Mouse (Mus musculus) intestine, postnatal 0 days (tissue): ENCODE measurements at regions not wholly inside any gene's neighbourhood (a gene's known extent, or its start where the extent isn't known, plus 50 kb on each side); places are given as distances from the start of the nearest gene placed in this dataset.

Experiments used
- ATAC-seq: fragments of 200-750 bp; cut with Nextera tagmentation; 2 replicates; pipeline ENCODE4 v1.8.0; 2017; ENCODE audit warnings: mild to moderate bottlenecking, moderate TSS enrichment, moderate library complexity
- H3K27ac ChIP-seq: fragments of 300-500 bp; sonication (generic); 2 replicates; pipeline ENCODE4 v1.5.1; 2014; ENCODE audit warnings: mild to moderate bottlenecking, low read depth, low read length, moderate library complexity
- H3K27me3 ChIP-seq: fragments of 300-500 bp; sonication (generic); replicated peaks from 2 replicates; pipeline ENCODE4 v1.6.1; 2014; ENCODE audit warnings: low read length, mixed read lengths; ENCODE audit not compliant: control insufficient read depth, insufficient read depth
- H3K36me3 ChIP-seq: fragments of 300-500 bp; sonication (generic); 2 replicates; pipeline ENCODE4 v1.6.1; 2014; ENCODE audit warnings: mild to moderate bottlenecking, moderate library complexity; ENCODE audit not compliant: control insufficient read depth, insufficient read depth
- H3K4me1 ChIP-seq: fragments of 300-500 bp; sonication (generic); replicated peaks from 2 replicates; pipeline ENCODE4 v1.6.1; 2014; ENCODE audit warnings: antibody characterized with exemption, low read length, mixed read lengths; ENCODE audit not compliant: control insufficient read depth, insufficient read depth
- H3K4me2 ChIP-seq: fragments of 300-500 bp; sonication (generic); replicated peaks from 2 replicates; pipeline ENCODE4 v1.6.1; 2014; ENCODE audit warnings: low read depth, mild to moderate bottlenecking, moderate library complexity
- H3K4me3 ChIP-seq: fragments of 300-500 bp; sonication (generic); 2 replicates; pipeline ENCODE4 v1.5.1; 2014; ENCODE audit warnings: low read depth, low read length
- H3K9ac ChIP-seq: fragments of 300-500 bp; sonication (generic); 2 replicates; pipeline ENCODE4 v1.6.1; 2014; ENCODE audit warnings: mild to moderate bottlenecking, low read depth, low read length
- H3K9me3 ChIP-seq: fragments of 300-500 bp; sonication (generic); 2 replicates; pipeline ENCODE4 v1.6.1; 2016; ENCODE audit warnings: mixed run types; ENCODE audit not compliant: control insufficient read depth
- CTCF ChIP-seq: sonication (generic); IDR thresholded peaks from 2 replicates; pipeline ENCODE4 v1.5.1; 2016; ENCODE audit warnings: low read depth, mild to moderate bottlenecking, control low read depth, antibody characterized with exemption, moderate library complexity
- WGBS: fragments of 180-500 bp; shearing (Covaris S2); extraction: QIAGEN DNeasy Blood & Tissue Kit; methylation state at CpG from one replicate; pipeline ENCODE4 v1.1.7; 2014; 5-methylcytosine and 5-hydroxymethylcytosine counted together

- no peaks in the 10 kb centered on the region for H3K36me3 ChIP-seq
- no peak overlapping the region for H3K27ac ChIP-seq
- TF ChIP-seq CTCF = no peak
- no peak for ATAC-seq
- 47% methylated on average over 1 of the region's 1 CpGs for WGBS
- H3K4me2 ChIP-seq = no peak overlapping the region
- no peak overlapping the region for H3K9ac ChIP-seq
- no peak overlapping the region for H3K4me3 ChIP-seq
- H3K4me1 ChIP-seq = no peaks in the 10 kb centered on the region
- no peaks in the 10 kb centered on the region for H3K9me3 ChIP-seq
- H3K27me3 ChIP-seq = no peaks in the 10 kb centered on the region
Measured at GRCm38 (mm10) chr17:82930738-82931137, 284.4 kb upstream of the Pkdcc start.

- H3K4me3 ChIP-seq = no peak overlapping the region
- no peak for ATAC-seq
Measured at GRCm38 (mm10) chr17:82931476-82931875, 283.6 kb upstream of the Pkdcc start.

GRCm38 (mm10) chr17:82936836-82937235, 278.3 kb upstream of the Pkdcc start:
- Histone ChIP-seq H3K4me3 (no peak overlapping the region), H3K4me2 (no peak overlapping the region), H3K9ac (no peak overlapping the region), H3K4me1 (no peaks in the 10 kb centered on the region), H3K9me3 (no peaks in the 10 kb centered on the region), H3K36me3 (no peaks in the 10 kb centered on the region), H3K27ac (no peak overlapping the region), H3K27me3 (no peaks in the 10 kb centered on the region)
- 62% methylated on average over 3 of the region's 3 CpGs for WGBS
- ATAC-seq = no peak
- no peak for TF ChIP-seq CTCF

More at GRCm38 (mm10) chr17:82931476-82931875, 283.6 kb upstream of the Pkdcc start:
- WGBS = 88% methylated on average over 4 of the region's 4 CpGs
- TF ChIP-seq CTCF = no peak
- H3K27me3 ChIP-seq = no peaks in the 10 kb centered on the region
- H3K9ac ChIP-seq = no peak overlapping the region
- no peak overlapping the region for H3K27ac ChIP-seq
- no peaks in the 10 kb centered on the region for H3K36me3 ChIP-seq
- H3K4me1 ChIP-seq = no peaks in the 10 kb centered on the region
- no peak overlapping the region for H3K4me2 ChIP-seq
- no peaks in the 10 kb centered on the region for H3K9me3 ChIP-seq

- WGBS = 52% methylated on average over 4 of the region's 4 CpGs
- no peaks in the 10 kb centered on the region for H3K36me3 ChIP-seq
- no peak overlapping the region for H3K27ac ChIP-seq
- no peak for ATAC-seq
- no peak for TF ChIP-seq CTCF
- no peak overlapping the region for H3K4me3 ChIP-seq
- H3K4me1 ChIP-seq = no peaks in the 10 kb centered on the region
- no peak overlapping the region for H3K4me2 ChIP-seq
- no peaks in the 10 kb centered on the region for H3K9me3 ChIP-seq
- no peaks in the 10 kb centered on the region for H3K27me3 ChIP-seq
- no peak overlapping the region for H3K9ac ChIP-seq
Measured at GRCm38 (mm10) chr17:82946083-82946482, 269.0 kb upstream of the Pkdcc start.

- no peak overlapping the region for H3K4me3 ChIP-seq
- no peak overlapping the region for H3K9ac ChIP-seq
- no peak for TF ChIP-seq CTCF
- no peaks in the 10 kb centered on the region for H3K36me3 ChIP-seq
- no peaks in the 10 kb centered on the region for H3K4me1 ChIP-seq
- no peak overlapping the region for H3K4me2 ChIP-seq
- H3K27ac ChIP-seq = no peak overlapping the region
- H3K27me3 ChIP-seq = no peaks in the 10 kb centered on the region
- WGBS = 68% methylated on average over 4 of the region's 4 CpGs
- no peak for ATAC-seq
- no peaks in the 10 kb centered on the region for H3K9me3 ChIP-seq
Measured at GRCm38 (mm10) chr17:82949794-82950193, 265.3 kb upstream of the Pkdcc start.

DNA sequence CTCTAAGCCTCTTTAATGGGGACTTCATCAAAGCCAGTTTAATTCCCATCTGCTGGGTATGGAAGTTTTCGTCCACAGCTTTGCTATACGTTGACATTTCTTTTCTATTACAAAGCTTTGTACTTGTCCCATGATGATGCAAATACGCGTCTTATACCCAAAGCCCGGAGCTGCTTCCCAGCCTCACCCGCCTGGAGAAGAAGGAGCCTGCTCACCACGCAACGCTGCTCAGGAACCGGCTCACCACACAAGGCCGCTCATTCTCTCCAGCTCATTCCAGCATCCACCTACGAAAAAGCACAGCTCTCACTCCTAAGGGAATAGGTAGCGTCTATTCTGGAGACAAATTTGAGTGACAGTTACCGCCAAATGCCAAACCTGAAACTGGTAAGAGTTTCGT, 264.8 kb upstream of the Pkdcc start:
- no peak for TF ChIP-seq CTCF
- ATAC-seq = no peak
- no peaks in the 10 kb centered on the region for H3K4me1 ChIP-seq
- 92% methylated on average over 14 of the region's 14 CpGs for WGBS
- no peak overlapping the region for H3K27ac ChIP-seq
- H3K4me3 ChIP-seq = no peak overlapping the region
- H3K27me3 ChIP-seq = no peaks in the 10 kb centered on the region
- no peaks in the 10 kb centered on the region for H3K9me3 ChIP-seq
- no peak overlapping the region for H3K4me2 ChIP-seq
- no peaks in the 10 kb centered on the region for H3K36me3 ChIP-seq
- H3K9ac ChIP-seq = no peak overlapping the region

DNA sequence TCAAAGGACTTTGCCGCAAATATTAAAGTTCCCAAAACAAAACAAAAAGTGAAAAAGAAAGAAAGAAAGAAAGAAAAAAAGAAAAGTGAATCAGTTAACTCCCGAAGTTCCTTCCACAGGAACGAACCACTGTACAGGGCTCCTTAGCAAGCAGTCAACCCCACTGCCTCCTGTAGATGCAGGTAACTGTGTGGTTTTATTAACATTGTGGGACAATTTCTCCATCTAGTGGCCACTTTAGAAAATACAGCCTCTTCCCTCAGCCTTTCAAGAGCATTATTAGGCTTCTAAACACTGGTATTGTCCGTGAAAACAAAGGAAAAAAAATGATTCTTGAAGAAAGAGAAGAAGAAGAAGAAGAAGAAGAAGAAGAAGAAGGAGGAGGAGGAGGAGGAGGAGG, 257.7 kb upstream of the Pkdcc start:
- Histone ChIP-seq H3K9me3 (no peaks in the 10 kb centered on the region), H3K27me3 (no peaks in the 10 kb centered on the region), H3K4me1 (no peaks in the 10 kb centered on the region), H3K4me3 (no peak overlapping the region), H3K4me2 (no peak overlapping the region), H3K9ac (no peak overlapping the region), H3K27ac (no peak overlapping the region), H3K36me3 (no peaks in the 10 kb centered on the region)
- 38% methylated on average over 4 of the region's 4 CpGs for WGBS
- ATAC-seq = no peak
- peak; percentile 76 for TF ChIP-seq CTCF
